Mouse (Mus musculus): ENCODE data around the gene Nlrc4.

The Nlrc4 gene

GRCm38 (mm10) chr17:74406487-74406886 is 52.5 kb downstream of the Nlrc4 start:
- DNase-seq (ENCODE audit: low read depth, low spot score) = no peak
- Histone ChIP-seq H3K36me3 (ENCODE audit: control insufficient read depth, insufficient read depth, low read length, poor library complexity, severe bottlenecking) (peaks cover 20% of the 10 kb centered on the region), H3K27me3 (ENCODE audit: control insufficient read depth, insufficient read depth, low read length, poor library complexity, severe bottlenecking) (no peaks in the 10 kb centered on the region)

- H3K36me3 ChIP-seq (ENCODE audit: control insufficient read depth, insufficient read depth, low read length, poor library complexity, severe bottlenecking) = peaks cover 18% of the 10 kb centered on the region
- no peak for DNase-seq (ENCODE audit: low read depth, low spot score)
- no peaks in the 10 kb centered on the region for H3K27me3 ChIP-seq (ENCODE audit: control insufficient read depth, insufficient read depth, low read length, poor library complexity, severe bottlenecking)
Measured at GRCm38 (mm10) chr17:74402486-74403222, 56.3 kb downstream of the Nlrc4 start.

GRCm38 (mm10) chr17:74397173-74397572 is 61.8 kb downstream of the Nlrc4 start:
- no peak for DNase-seq (ENCODE audit: low read depth, low spot score)
- H3K27me3 ChIP-seq (ENCODE audit: control insufficient read depth, insufficient read depth, low read length, poor library complexity, severe bottlenecking) = no peaks in the 10 kb centered on the region
- no peaks in the 10 kb centered on the region for H3K36me3 ChIP-seq (ENCODE audit: control insufficient read depth, insufficient read depth, low read length, poor library complexity, severe bottlenecking)

GRCm38 (mm10) chr17:74396766-74397165 is 62.2 kb downstream of the Nlrc4 start:
- H3K27me3 ChIP-seq (ENCODE audit: control insufficient read depth, insufficient read depth, low read length, poor library complexity, severe bottlenecking) = no peaks in the 10 kb centered on the region

GRCm38 (mm10) chr17:74395383-74396065 is 63.4 kb downstream of the Nlrc4 start, which contains the start of gene Slc30a6:
TSS of gene Slc30a6 (plus strand) at chr17:74395608.
- Histone ChIP-seq H3K27me3 (ENCODE audit: control insufficient read depth, insufficient read depth, low read length, poor library complexity, severe bottlenecking) (no peaks in the 10 kb centered on the region), H3K36me3 (ENCODE audit: control insufficient read depth, insufficient read depth, low read length, poor library complexity, severe bottlenecking) (no peaks in the 10 kb centered on the region)
- peak; percentile 97 for DNase-seq (ENCODE audit: low read depth, low spot score)

More at GRCm38 (mm10) chr17:74396766-74397165, 62.2 kb downstream of the Nlrc4 start:
- DNase-seq (ENCODE audit: low read depth, low spot score) = no peak
- H3K36me3 ChIP-seq (ENCODE audit: control insufficient read depth, insufficient read depth, low read length, poor library complexity, severe bottlenecking) = no peaks in the 10 kb centered on the region

GRCm38 (mm10) chr17:74394855-74395254 is 64.1 kb downstream of the Nlrc4 start:
- Histone ChIP-seq H3K27me3 (ENCODE audit: control insufficient read depth, insufficient read depth, low read length, poor library complexity, severe bottlenecking) (no peaks in the 10 kb centered on the region), H3K36me3 (ENCODE audit: control insufficient read depth, insufficient read depth, low read length, poor library complexity, severe bottlenecking) (no peaks in the 10 kb centered on the region)
- peak; percentile 20 for DNase-seq (ENCODE audit: low read depth, low spot score)

GRCm38 (mm10) chr17:74394381-74394780 is 64.6 kb downstream of the Nlrc4 start:
- no peak for DNase-seq (ENCODE audit: low read depth, low spot score)
- no peaks in the 10 kb centered on the region for H3K27me3 ChIP-seq (ENCODE audit: control insufficient read depth, insufficient read depth, low read length, poor library complexity, severe bottlenecking)
- no peaks in the 10 kb centered on the region for H3K36me3 ChIP-seq (ENCODE audit: control insufficient read depth, insufficient read depth, low read length, poor library complexity, severe bottlenecking)

GRCm38 (mm10) chr17:74389847-74390246 is 69.1 kb downstream of the Nlrc4 start:
- DNase-seq (ENCODE audit: low read depth, low spot score) = peak; percentile 9
- Histone ChIP-seq H3K36me3 (ENCODE audit: control insufficient read depth, insufficient read depth, low read length, poor library complexity, severe bottlenecking) (peaks cover 2% of the 10 kb centered on the region), H3K27me3 (ENCODE audit: control insufficient read depth, insufficient read depth, low read length, poor library complexity, severe bottlenecking) (no peaks in the 10 kb centered on the region)

- H3K27me3 ChIP-seq (ENCODE audit: control insufficient read depth, insufficient read depth, low read length, poor library complexity, severe bottlenecking) = no peaks in the 10 kb centered on the region
- peaks cover 5% of the 10 kb centered on the region for H3K36me3 ChIP-seq (ENCODE audit: control insufficient read depth, insufficient read depth, low read length, poor library complexity, severe bottlenecking)
- DNase-seq (ENCODE audit: low read depth, low spot score) = no peak
Measured at GRCm38 (mm10) chr17:74386657-74387056, 72.3 kb downstream of the Nlrc4 start.

GRCm38 (mm10) chr17:74376916-74377315 is 82.0 kb downstream of the Nlrc4 start:
- Histone ChIP-seq H3K36me3 (ENCODE audit: control insufficient read depth, insufficient read depth, low read length, poor library complexity, severe bottlenecking) (peaks cover 4% of the 10 kb centered on the region), H3K27me3 (ENCODE audit: control insufficient read depth, insufficient read depth, low read length, poor library complexity, severe bottlenecking) (no peaks in the 10 kb centered on the region)
- DNase-seq (ENCODE audit: low read depth, low spot score) = no peak
